Mouse (Mus musculus) stomach, embryonic 16.5 days (tissue): ENCODE results near the gene Gm10553. TPM values are rescaled to one million over a fixed set of nuclear protein-coding genes. Genes with fewer than 3 reads are reported as not detected.
"Not testable (repeated sequence)": the region's sequence is repeated elsewhere in the genome, so short reads cannot be mapped to it uniquely, and the experiment has no call there.

Source experiments
- ATAC-seq: fragments of 200-750 bp; cut with Nextera tagmentation; 2 replicates; pipeline ENCODE4 v1.8.0; 2017; ENCODE audit warnings: moderate number of reproducible peaks, moderate TSS enrichment; ENCODE audit not compliant: insufficient read depth, low FRiP score
- H3K27ac ChIP-seq: fragments of 300-500 bp; sonication (generic); 2 replicates; pipeline ENCODE4 v1.5.1; 2014; ENCODE audit warnings: low read length
- H3K27me3 ChIP-seq: fragments of 300-500 bp; sonication (generic); 2 replicates; pipeline ENCODE4 v1.6.1; 2014; ENCODE audit warnings: low read length, control low read depth, mixed read lengths; ENCODE audit not compliant: control insufficient read depth, insufficient read depth
- H3K36me3 ChIP-seq: fragments of 300-500 bp; sonication (generic); 2 replicates; pipeline ENCODE4 v1.6.1; 2014; ENCODE audit warnings: low read length; ENCODE audit not compliant: control insufficient read depth, insufficient read depth
- H3K4me1 ChIP-seq: fragments of 300-500 bp; sonication (generic); 2 replicates; pipeline ENCODE4 v1.6.1; 2014; ENCODE audit warnings: low read length, control low read depth, mixed read lengths; ENCODE audit not compliant: control insufficient read depth, insufficient read depth
- H3K4me2 ChIP-seq: fragments of 300-500 bp; sonication (generic); 2 replicates; pipeline ENCODE4 v1.6.1; 2014; ENCODE audit warnings: low read depth, low read length, mixed read lengths
- H3K4me3 ChIP-seq: fragments of 300-500 bp; sonication (generic); replicated peaks from 2 replicates; pipeline ENCODE4 v1.5.1; 2014; ENCODE audit warnings: mild to moderate bottlenecking, low read length
- H3K9ac ChIP-seq: fragments of 300-500 bp; sonication (generic); 2 replicates; pipeline ENCODE4 v1.6.1; 2014; ENCODE audit warnings: low read length
- H3K9me3 ChIP-seq: fragments of 300-500 bp; sonication (generic); replicated peaks from 2 replicates; pipeline ENCODE4 v1.6.1; 2016; ENCODE audit warnings: low read length, control low read depth; ENCODE audit not compliant: control insufficient read depth
- WGBS: fragments of 180-500 bp; shearing (Covaris S2); extraction: QIAGEN DNeasy Blood & Tissue Kit; methylation state at CpG from one replicate; pipeline ENCODE4 v1.1.7; 2014; 5-methylcytosine and 5-hydroxymethylcytosine counted together
- polyA plus RNA-seq: library from polyadenylated mRNA; unstranded; fragments of >200 nt; fragmentation: Nextera tagmentation; extraction: Ambion mirVana; gene quantifications from 2 replicates; pipeline ENCODE4 v1.2.1, GENCODE M21; 2015

Gene Gm10553
- not detected in 2 replicates for polyA plus RNA-seq

DNA sequence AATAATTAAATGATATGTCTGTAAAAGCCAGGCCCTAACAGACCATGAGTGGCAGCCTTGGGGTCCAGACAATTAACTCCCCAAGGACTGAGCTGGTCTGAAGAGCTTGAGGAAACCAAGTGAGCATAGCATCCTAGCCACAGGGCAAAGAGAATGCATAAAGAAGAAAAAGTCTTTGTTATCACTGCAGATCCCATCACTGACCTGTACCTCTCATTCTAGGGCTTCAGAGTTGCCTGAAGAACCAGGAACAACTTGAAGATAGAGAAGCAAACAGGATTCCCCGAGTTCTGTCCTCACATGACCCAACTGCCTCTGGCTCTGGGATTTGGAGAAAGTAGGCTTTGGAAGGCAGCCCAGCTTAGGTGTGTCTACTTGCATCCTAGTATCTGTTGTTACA, at the start of gene Gm10553:
TSS of gene Gm10553 (plus strand) at position 301 of the 400 bp plus-strand sequence.
- H3K4me3 ChIP-seq, H3K9me3 ChIP-seq, H3K4me2 ChIP-seq, H3K27ac ChIP-seq, H3K9ac ChIP-seq, H3K36me3 ChIP-seq, ATAC-seq, H3K27me3 ChIP-seq, H3K4me1 ChIP-seq: not testable (repeated sequence)
- WGBS, result 65% methylated on average over 1 of the region's 1 CpGs

DNA sequence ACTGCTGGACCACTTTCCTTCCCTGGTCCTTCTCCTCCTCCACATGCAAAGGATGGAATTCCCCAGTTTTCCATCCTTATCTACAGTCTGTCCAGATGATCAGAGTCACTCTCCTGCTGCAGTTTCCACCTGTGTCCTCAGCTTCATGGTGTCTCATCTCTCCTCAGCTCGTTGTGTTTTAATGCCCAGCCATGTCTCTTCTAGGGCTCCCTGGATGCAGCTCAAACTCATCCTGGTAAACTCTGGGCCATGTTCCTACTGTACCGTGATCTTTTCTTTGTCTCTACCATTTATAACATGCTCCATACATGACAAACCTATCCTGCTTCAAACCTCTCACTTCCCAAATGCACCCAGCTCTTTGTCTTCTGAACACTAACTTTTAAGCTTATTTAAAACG, 28.3 kb upstream of the Gm10553 start:
- WGBS, result 60% methylated on average over 3 of the region's 3 CpGs
- not testable (repeated sequence) for H3K4me1 ChIP-seq, H3K27ac ChIP-seq, H3K9ac ChIP-seq, H3K36me3 ChIP-seq, H3K27me3 ChIP-seq, H3K4me2 ChIP-seq, H3K4me3 ChIP-seq, ATAC-seq, H3K9me3 ChIP-seq

DNA sequence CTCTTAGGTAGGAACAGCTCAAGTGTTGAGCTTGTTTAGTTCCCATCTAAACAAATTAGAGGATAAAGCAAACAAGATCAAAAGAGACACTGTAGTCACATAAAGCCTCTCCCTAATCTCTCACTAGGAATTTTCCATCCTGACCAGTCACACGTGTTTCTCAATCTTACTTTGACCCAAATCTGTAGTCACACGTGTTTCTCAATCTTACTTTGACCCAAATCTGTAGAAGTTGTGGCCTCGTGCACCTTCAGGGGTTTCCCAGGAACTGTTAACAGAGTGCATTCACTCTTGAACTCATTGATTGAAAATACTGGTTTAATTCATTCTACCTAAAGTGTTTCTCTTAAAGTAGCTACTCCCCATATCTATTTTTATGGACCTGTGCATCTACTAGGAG, 26.9 kb upstream of the Gm10553 start:
- H3K4me3 ChIP-seq, H3K9me3 ChIP-seq, ATAC-seq, H3K36me3 ChIP-seq, H3K27me3 ChIP-seq, H3K9ac ChIP-seq, H3K4me1 ChIP-seq, H3K4me2 ChIP-seq, H3K27ac ChIP-seq: not testable (repeated sequence)
- WGBS, result 58% methylated on average over 3 of the region's 3 CpGs

GRCm38 (mm10) chr1:85084803-85085202, 15.2 kb upstream of the Gm10553 start:
- H3K36me3 ChIP-seq, H3K4me3 ChIP-seq, H3K9me3 ChIP-seq, H3K4me2 ChIP-seq, H3K27ac ChIP-seq, H3K9ac ChIP-seq, H3K4me1 ChIP-seq, H3K27me3 ChIP-seq, ATAC-seq: not testable (repeated sequence)
- WGBS, result 60% methylated on average over 3 of the region's 3 CpGs

GRCm38 (mm10) chr1:85086211-85086610, 13.8 kb upstream of the Gm10553 start:
- H3K27me3 ChIP-seq, H3K36me3 ChIP-seq, H3K4me3 ChIP-seq, H3K4me1 ChIP-seq, H3K9me3 ChIP-seq, ATAC-seq, H3K9ac ChIP-seq, H3K4me2 ChIP-seq, H3K27ac ChIP-seq: not testable (repeated sequence)
- WGBS, result 100% methylated on average over 1 of the region's 1 CpGs

DNA sequence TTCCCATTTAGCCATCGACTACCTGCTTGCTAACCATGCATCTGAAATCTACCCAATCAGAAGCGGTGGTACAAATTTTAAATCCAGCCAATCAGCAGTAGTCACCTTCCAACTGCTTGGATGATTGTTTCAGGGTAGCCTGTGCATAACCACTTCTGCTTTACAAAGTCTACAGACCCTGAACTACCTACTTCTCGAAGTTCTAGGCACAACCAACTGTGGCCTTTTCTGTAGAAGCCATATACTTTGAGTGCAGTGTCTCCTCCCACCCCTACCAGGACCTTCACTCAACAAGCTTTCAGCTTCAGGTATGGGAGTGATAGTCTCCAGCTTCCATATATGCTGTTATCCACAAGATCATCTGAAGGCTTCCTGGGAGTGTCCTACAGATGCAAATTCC, 7.8 kb upstream of the Gm10553 start:
- not testable (repeated sequence) for H3K4me1 ChIP-seq, H3K36me3 ChIP-seq, H3K27me3 ChIP-seq, H3K4me3 ChIP-seq, H3K27ac ChIP-seq, ATAC-seq, H3K9me3 ChIP-seq, H3K4me2 ChIP-seq, H3K9ac ChIP-seq
- 34% methylated on average over 1 of the region's 3 CpGs for WGBS

- H3K36me3 ChIP-seq, ATAC-seq, H3K9ac ChIP-seq, H3K27me3 ChIP-seq, H3K9me3 ChIP-seq, H3K4me1 ChIP-seq, H3K4me2 ChIP-seq, H3K27ac ChIP-seq, H3K4me3 ChIP-seq: not testable (repeated sequence)
- WGBS, result 82% methylated on average over 6 of the region's 7 CpGs
These were observed 6.9 kb upstream of the Gm10553 start for GRCm38 (mm10) chr1:85093011-85093572.

DNA sequence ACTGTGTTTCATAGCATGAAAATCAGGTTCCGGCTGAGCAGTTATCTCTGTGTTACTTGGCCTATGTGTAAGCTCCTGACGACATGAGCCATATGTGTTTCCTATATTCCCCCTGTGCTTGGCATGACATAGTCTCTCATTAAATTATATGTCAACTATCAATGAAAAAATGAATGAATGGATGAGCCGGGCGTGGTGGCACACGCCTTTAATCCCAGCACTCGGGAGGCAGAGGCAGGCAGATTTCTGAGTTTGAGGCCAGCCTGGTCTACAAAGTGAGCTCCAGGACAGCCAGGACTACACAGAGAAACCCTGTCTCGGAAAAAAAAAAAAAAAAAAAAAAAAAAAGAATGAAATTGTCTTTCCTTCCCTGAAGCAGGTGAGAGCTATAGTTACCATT, 883 bp upstream of the Gm10553 start:
- H3K9me3 ChIP-seq, H3K4me2 ChIP-seq, ATAC-seq, H3K27me3 ChIP-seq, H3K4me1 ChIP-seq, H3K27ac ChIP-seq, H3K9ac ChIP-seq, H3K36me3 ChIP-seq, H3K4me3 ChIP-seq: not testable (repeated sequence)
- 85% methylated on average over 5 of the region's 7 CpGs for WGBS

DNA sequence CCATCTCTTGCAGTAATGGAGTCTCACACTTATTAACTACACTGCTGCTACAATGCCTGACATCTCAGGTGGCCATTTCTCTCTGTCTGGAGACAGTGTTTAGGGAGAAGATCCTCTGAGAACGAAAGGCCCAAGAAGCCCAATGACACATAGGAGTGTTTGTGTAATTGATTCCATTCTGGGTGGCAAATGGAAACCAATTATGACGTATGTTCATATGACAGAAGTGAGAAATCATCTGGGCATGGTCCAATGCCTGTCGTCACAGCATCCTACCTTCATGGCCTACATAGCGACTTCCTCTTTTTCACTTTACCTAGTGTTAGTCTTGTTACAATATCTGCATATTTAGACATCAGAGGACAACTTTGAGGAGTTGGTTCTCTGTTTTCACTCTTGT, 1.8 kb downstream of the Gm10553 start:
- H3K27ac ChIP-seq, H3K4me1 ChIP-seq, H3K4me2 ChIP-seq, ATAC-seq, H3K27me3 ChIP-seq, H3K9me3 ChIP-seq, H3K36me3 ChIP-seq, H3K9ac ChIP-seq, H3K4me3 ChIP-seq: not testable (repeated sequence)
- WGBS, result 76% methylated on average over 4 of the region's 4 CpGs

DNA sequence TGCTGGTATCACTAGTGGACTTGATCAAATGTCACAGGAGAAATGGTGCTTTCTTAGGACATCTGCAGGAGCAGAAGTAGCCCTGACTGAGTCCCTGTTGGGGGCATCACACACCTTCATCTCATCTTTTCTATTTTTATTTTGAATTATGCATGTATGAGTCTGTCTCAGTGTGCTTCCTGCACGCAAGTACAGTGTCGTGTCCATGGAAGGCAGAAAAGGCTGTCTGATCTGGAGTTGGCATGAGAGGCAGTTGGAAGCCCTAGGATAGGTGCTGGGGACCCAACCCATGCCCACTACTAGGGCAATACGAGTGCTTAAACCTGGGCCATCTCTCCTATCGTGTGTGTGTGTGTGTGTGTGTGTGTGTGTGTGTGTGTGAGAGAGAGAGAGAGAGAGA, 5.4 kb downstream of the Gm10553 start:
- not testable (repeated sequence) for H3K9me3 ChIP-seq, H3K36me3 ChIP-seq, H3K27ac ChIP-seq, H3K4me3 ChIP-seq, H3K27me3 ChIP-seq, ATAC-seq, H3K4me1 ChIP-seq, H3K9ac ChIP-seq, H3K4me2 ChIP-seq
- 73% methylated on average over 4 of the region's 4 CpGs for WGBS
